Mouse (Mus musculus): ENCODE measurements around the gene H3f3b. TPM values are rescaled to one million over a fixed set of nuclear protein-coding genes. Genes with fewer than 3 reads are reported as not detected.
"Not testable (repeated sequence)": the region's sequence is repeated elsewhere in the genome, so short reads cannot be mapped to it uniquely, and the experiment has no call there.

The H3f3b gene
- polyA plus RNA-seq, 1 experiment from 2014 or later: 1,066 TPM

DNA sequence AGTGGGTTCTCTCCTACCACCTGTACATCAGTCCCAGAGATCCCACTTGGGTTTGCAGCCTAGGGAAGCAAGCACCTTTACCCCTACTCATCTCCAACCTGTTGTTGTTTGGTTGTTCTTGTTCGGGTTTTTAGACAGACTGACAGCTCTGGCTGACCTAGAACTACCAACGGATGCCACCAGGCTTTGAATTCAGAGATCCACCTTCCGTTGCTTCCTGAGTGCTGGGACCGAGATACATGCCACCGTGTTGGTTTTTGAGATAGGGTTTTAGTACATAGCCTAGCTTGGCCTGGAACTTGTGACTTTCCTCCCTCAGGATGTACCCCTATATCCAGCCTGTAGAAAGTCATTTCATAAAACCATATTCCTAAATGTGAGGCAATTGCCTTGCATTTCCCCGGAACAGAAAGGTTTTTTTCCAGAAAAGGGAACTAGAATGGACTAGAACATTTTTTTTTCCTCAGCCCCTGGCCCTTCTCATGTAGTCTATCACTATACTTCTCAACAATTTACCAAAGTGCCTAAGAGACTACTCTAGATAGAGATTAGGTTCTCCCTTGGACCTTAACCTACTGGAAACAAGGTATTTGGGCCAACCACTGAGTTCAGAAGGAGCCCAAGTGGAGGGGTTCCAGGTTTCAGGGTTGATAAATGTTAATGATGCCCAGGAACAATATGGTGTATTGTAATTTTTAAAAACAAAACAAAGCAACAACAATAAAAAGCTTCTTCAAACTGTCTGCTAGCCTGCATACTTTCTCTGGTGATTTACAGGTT is 1.5 kb upstream of the H3f3b start:
- CTCF ChIA-PET: no interaction called here
- POLR2A ChIA-PET: interaction anchor here (1.4 to 1.5 kb wide), 2 partner anchors 8 to 30 kb away, joined by 3 to 4 read pairs; no protein-coding TSS in a partner anchor
- no peak for TF ChIP-seq CTCF (IDR thresholded peaks at IDR 0.05)
- in situ Hi-C loops (cut with MboI; ENCODE audit: low pct_unique_long_range_greater_than_20kb): no loop called here
- no peaks in the 10 kb centered on the region for H3K27me3 ChIP-seq
- no peak for ATAC-seq
- no peak for DNase-seq (ENCODE audit: low read depth, low spot score)

DNA sequence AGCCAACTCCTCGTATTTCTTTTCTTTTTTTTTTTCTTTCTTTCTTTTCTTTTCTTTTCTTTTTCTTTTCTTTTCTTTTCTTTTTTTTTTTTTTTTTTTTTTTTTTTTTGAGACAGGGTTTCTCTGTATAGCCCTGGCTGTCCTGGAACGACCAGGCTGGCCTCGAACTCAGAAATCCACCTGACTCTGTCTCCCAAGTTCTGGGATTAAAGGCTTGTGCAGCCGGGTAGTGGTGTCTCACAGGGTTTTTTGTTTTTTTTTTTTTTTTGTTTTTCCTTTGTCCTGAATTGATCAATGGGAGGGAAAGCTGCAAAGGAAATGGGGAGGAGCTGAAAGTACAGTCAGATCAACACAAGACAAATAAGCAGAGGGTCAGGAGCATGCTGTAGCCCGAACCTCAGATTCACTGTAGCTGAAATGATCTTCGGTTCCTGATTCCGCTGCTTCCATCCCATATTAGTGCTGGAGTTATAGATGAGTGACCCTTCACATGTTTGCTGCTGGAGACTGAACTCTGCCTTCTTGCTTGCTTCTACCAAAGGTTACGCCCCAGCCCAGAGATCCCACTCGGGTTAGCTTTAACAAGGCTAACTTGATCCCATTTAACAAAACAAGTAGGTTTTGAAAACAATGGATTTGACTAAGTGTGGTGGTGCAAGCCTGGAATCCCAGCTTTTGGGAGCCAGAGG is 559 bp upstream of the H3f3b start:
- no peak for ATAC-seq
- TF ChIP-seq CTCF (IDR thresholded peaks at IDR 0.05): no peak
- POLR2A ChIA-PET: no interaction called here

DNA sequence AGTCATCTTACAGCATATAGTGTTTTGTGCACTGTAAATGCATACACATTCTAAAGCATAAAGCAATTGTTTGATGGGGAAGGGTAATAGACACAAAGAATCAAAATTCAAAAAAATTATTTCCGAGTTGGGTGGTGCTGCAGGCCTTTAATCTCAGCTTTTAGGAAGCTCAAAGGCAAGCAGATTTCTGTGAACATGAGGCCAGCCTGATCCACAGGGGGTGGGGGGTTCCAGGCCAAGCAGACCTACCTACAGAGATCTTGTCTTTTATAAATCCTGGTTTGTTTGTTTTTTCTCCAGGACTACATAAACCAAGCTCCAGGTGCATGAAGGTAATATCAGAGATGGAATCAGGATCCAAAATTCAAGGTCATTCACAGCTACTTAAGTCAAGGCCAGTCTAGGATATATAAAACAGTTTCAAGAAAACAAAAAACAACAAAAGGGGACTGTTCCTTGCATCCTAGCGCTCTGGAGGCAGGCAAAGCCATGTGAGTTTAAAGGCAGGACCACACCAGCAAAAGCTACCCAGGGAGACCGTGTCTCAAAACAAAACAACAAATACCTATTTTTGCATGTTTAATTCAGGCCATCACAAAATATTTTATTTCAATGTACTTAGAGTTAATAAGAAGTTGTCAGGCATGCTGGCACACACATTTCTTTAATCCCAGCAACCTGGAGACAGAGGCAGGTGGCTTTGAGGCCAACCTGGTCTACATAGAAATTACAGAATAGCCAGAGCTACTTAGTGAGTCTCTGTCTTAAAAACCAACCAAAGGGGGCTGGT is 2.5 kb downstream of the H3f3b start:
- ATAC-seq (no peak), DNase-seq (ENCODE audit: low read depth, low spot score) (no peak)
- in situ Hi-C loops (cut with MboI; ENCODE audit: low pct_unique_long_range_greater_than_20kb): no loop called here
- no peak for TF ChIP-seq CTCF (IDR thresholded peaks at IDR 0.05)
- POLR2A ChIA-PET: interaction anchor here (1.1 kb wide), 1 partner anchor 60 kb away, joined by 3 read pairs; no protein-coding TSS in a partner anchor
- no peaks in the 10 kb centered on the region for H3K27me3 ChIP-seq
- CTCF ChIA-PET: interaction anchor here (0.8 to 1.2 kb wide), 2 partner anchors 71 to 105 kb away, joined by 3 to 4 read pairs; partner anchors contain the start of gene Trim65

More for the DNA sequence above, 559 bp upstream of the H3f3b start:
- no peaks in the 10 kb centered on the region for H3K27me3 ChIP-seq
- in situ Hi-C loops (cut with MboI; ENCODE audit: low pct_unique_long_range_greater_than_20kb): no loop called here
- CTCF ChIA-PET: no interaction called here
- no peak for DNase-seq (ENCODE audit: low read depth, low spot score)

DNA sequence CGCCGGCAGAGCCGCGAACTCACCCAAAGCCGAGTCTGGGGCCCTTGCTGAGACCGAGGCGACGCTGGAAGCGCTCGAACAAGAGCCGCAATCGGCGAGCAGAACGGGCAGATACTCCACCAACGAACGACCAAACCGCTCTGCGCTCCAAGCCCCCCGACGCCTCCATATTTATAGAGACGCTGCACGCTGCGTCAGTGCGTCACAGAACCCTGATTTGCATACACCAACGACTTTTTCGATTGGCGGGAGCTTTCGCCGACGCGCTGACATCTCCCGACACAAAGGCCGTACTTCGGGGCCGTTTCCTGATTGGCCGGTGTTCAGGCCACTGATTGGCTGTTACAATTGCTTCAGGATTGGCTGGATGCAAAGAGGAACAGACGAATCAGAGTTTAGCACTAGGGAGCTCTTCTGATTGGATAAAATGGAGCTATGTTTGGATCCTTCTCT is 3.4 kb downstream of the H3f3b start:
- H3K27me3 ChIP-seq: no peaks in the 10 kb centered on the region
- no peak for TF ChIP-seq CTCF (IDR thresholded peaks at IDR 0.05)
- ATAC-seq (peak; percentile 65), DNase-seq (ENCODE audit: low read depth, low spot score) (peak; percentile 97)
- CTCF ChIA-PET: interaction anchor here (0.8 to 1.2 kb wide), 2 partner anchors 72 to 106 kb away, joined by 3 to 4 read pairs; partner anchors contain the start of gene Trim65
- in situ Hi-C loops (cut with MboI; ENCODE audit: low pct_unique_long_range_greater_than_20kb): no loop called here
- POLR2A ChIA-PET: interaction anchor here (1.0 to 1.1 kb wide), 2 partner anchors 61 kb away, joined by 3 to 4 read pairs; no protein-coding TSS in a partner anchor

DNA sequence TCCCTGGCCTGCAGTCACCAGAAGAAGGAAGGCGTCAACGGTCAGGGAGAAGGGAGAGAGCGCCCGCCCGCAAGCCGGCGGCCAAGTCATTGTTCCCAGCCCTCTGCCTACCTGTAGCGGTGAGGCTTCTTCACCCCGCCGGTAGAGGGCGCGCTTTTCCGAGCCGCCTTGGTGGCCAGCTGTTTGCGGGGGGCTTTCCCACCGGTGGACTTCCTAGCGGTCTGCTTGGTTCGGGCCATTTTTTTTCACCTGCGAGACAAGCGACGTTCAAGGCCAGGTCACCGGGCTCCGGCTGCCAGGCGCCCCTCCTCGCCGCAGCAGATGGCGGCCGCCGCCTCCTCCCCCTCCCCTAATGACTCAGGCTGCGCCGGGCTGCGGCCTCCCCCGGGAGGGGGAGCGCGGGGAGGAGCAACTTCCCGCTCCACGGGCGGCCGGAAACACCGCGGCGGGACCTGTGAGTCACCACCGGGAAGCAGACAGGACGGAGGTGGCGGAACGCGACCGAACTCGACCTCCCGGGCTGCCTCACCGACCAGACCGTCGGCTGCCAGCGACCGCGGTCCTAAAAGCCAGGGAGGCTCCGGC is 3.9 kb downstream of the H3f3b start:
- DNase-seq (ENCODE audit: low read depth, low spot score) (peak; percentile 53), ATAC-seq (peak; percentile 30)
- ChIA-PET POLR2A (interaction anchor here (1.0 kb wide), 1 partner anchor 62 kb away, joined by 4 read pairs; no protein-coding TSS in a partner anchor), CTCF (interaction anchor here (1.2 kb wide), 1 partner anchor 73 kb away, joined by 3 read pairs; no protein-coding TSS in a partner anchor)
- H3K27me3 ChIP-seq: no peaks in the 10 kb centered on the region
- peak; percentile 94 for TF ChIP-seq CTCF (IDR thresholded peaks at IDR 0.05)
- in situ Hi-C loops (cut with MboI; ENCODE audit: low pct_unique_long_range_greater_than_20kb): no loop called here

DNA sequence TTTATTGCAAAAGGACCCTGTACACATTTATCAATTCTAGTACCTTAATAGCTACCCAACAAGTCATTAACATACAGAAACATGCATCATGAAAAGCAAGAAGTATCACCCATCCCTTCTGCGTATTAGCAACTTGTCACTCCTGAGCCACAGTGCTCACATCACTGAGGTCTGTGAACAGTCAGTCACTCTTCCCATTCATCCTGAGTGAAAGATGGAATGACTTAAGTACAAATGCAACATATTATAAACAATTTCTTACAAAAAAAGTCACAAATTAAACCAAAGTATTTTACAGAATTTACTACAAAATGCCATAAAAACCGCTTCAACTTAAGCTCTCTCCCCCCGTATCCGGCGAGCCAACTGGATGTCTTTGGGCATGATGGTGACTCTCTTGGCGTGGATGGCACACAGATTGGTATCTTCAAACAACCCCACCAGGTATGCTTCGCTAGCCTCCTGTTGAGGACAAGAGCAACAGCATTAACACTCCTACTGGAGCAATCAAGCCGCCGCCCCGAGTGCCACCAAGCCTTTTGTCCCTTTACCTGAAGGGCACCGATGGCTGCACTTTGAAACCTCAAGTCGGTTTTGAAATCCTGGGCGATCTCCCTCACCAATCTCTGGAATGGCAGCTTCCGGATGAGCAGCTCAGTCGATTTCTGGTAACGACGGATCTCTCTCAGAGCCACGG is 4.5 kb downstream of the H3f3b start:
- CTCF ChIA-PET; DNase-seq (ENCODE audit: low read depth, low spot score); in situ Hi-C loops (cut with MboI; ENCODE audit: low pct_unique_long_range_greater_than_20kb); H3K27me3 ChIP-seq; ATAC-seq: not testable (repeated sequence)
- POLR2A ChIA-PET: interaction anchor here (1.0 to 1.3 kb wide), 4 partner anchors 22 to 105 kb away, joined by 3 to 5 read pairs (median 4); no protein-coding TSS in a partner anchor

DNA sequence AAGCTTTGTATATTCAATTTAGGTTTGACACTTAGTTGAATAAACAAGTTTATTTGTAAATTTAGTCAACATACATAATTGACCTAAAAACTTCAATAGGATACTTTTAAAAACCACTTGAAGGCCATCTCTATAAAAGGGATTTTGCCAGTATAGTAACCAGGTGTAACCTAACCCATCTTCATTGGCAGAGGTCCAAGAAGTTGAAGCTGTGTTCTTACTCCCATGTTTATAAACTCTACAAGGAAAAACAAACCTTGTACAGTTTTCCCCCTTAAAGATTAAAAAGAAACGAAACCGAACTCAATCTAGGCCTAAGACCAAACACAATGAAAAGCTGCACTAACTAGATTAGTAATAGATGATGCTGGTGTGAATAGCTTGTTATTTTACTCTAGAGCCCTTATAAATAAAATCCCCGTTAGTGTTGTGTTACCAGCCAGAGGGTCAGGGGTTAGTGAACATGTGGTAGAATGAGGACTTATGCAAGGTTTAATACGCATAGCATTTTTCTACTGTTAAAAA is 5.4 kb downstream of the H3f3b start:
- no peaks in the 10 kb centered on the region for H3K27me3 ChIP-seq
- CTCF ChIA-PET: interaction anchor here (0.9 kb wide), 1 partner anchor 23 kb away, joined by 3 read pairs; no protein-coding TSS in a partner anchor
- in situ Hi-C loops (cut with MboI; ENCODE audit: low pct_unique_long_range_greater_than_20kb): no loop called here
- DNase-seq (ENCODE audit: low read depth, low spot score) (no peak), ATAC-seq (no peak)
- no peak for TF ChIP-seq CTCF (IDR thresholded peaks at IDR 0.05)
- POLR2A ChIA-PET: interaction anchor here (0.8 to 1.7 kb wide), 6 partner anchors 8 to 220 kb away, joined by 3 to 5 read pairs (median 4); partner anchors contain the start of gene Unk

DNA sequence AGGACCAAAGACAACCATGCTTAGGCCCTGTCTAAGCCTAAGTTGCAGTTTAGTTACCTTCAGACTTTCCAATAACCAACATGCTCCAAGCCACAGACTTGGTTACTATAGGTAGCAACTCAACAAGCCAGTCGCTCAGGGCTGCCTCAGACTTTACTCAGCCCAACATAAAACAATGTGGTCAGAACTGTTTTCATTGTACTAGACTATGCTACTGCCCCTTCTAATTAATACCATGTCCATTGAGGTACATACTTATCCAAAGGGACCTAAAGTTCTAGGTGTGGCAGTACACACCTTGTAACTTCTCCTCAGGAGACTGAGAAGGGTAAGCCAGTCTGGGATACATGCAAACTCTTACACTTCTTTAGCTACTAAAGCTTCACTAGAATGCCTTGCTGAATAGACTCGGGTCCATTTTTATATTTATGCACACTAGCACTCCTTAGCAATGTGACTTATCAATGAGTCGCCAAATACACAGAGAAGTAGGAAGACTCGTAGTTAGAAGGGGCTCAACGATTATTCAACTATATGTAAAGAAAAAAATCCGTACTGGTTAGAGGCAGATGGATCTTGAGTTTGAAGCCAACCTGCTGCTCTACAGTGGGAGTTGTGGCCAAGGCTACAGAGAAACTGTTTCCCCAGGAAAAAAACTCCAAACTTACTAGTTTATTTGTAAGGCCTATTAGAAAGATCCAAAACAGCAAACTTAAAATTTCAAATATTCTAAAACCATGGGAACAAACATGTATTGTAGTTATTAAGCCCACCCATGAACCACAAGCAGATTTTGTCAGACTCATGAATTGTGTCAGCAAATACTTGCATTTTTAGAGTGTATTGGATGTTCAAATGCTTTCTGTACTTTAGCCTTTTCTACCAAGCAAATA is 6.2 kb downstream of the H3f3b start:
- ChIA-PET POLR2A (interaction anchor here (0.8 to 1.7 kb wide), 8 partner anchors 9 to 219 kb away, joined by 3 to 5 read pairs (median 4); partner anchors contain the start of gene Unk), CTCF (interaction anchor here (0.9 to 1.5 kb wide), 3 partner anchors 10 to 86 kb away, joined by 3 to 5 read pairs (median 3); no protein-coding TSS in a partner anchor)
- peak; percentile 13 for ATAC-seq
- no peak for TF ChIP-seq CTCF (IDR thresholded peaks at IDR 0.05)
- in situ Hi-C loops (cut with MboI; ENCODE audit: low pct_unique_long_range_greater_than_20kb): no loop called here
- no peaks in the 10 kb centered on the region for H3K27me3 ChIP-seq
- no peak for DNase-seq (ENCODE audit: low read depth, low spot score)
